Mouse (Mus musculus) hindbrain, embryonic 16.5 days (tissue): ENCODE results near the gene Iqgap2. TPM values are rescaled to one million over a fixed set of nuclear protein-coding genes. Genes with fewer than 3 reads are reported as not detected.

Experiments used
- ATAC-seq: fragments of 200-750 bp; cut with Nextera tagmentation; 2 replicates; pipeline ENCODE4 v1.8.0; 2017; ENCODE audit warnings: moderate TSS enrichment, moderate library complexity
- H3K27ac ChIP-seq: fragments of 300-500 bp; sonication (generic); 2 replicates; pipeline ENCODE4 v1.5.1; 2014; ENCODE audit warnings: low read depth, mild to moderate bottlenecking, control low read depth, low read length, moderate library complexity
- H3K27me3 ChIP-seq: fragments of 300-500 bp; sonication (generic); replicated peaks from 2 replicates; pipeline ENCODE4 v1.6.1; 2014; ENCODE audit warnings: low read length; ENCODE audit not compliant: control insufficient read depth, insufficient read depth
- H3K36me3 ChIP-seq: fragments of 300-500 bp; sonication (generic); 2 replicates; pipeline ENCODE4 v1.6.1; 2014; ENCODE audit warnings: mild to moderate bottlenecking, low read length, moderate library complexity, mixed read lengths; ENCODE audit not compliant: control insufficient read depth, insufficient read depth
- H3K4me1 ChIP-seq: fragments of 300-500 bp; sonication (generic); 2 replicates; pipeline ENCODE4 v1.6.1; 2014; ENCODE audit warnings: low read depth, low read length; ENCODE audit not compliant: control insufficient read depth, insufficient read depth
- H3K4me2 ChIP-seq: fragments of 300-500 bp; sonication (generic); 2 replicates; pipeline ENCODE4 v1.6.1; 2014; ENCODE audit warnings: mild to moderate bottlenecking, low read length, control low read depth, moderate library complexity
- H3K4me3 ChIP-seq: fragments of 300-500 bp; sonication (generic); 2 replicates; pipeline ENCODE4 v1.5.1; 2014; ENCODE audit warnings: mild to moderate bottlenecking, low read length, control low read depth, moderate library complexity
- H3K9ac ChIP-seq: fragments of 300-500 bp; sonication (generic); 2 replicates; pipeline ENCODE4 v1.6.1; 2014; ENCODE audit warnings: low read depth, mild to moderate bottlenecking, control low read depth, low read length, moderate library complexity
- H3K9me3 ChIP-seq: fragments of 300-500 bp; sonication (generic); 2 replicates; pipeline ENCODE4 v1.6.1; 2014; ENCODE audit warnings: mild to moderate bottlenecking, low read length, moderate library complexity; ENCODE audit not compliant: control insufficient read depth
- WGBS: fragments of 180-500 bp; shearing (Covaris S2); extraction: QIAGEN DNeasy Blood & Tissue Kit; methylation state at CpG from one replicate; pipeline ENCODE4 v1.1.7; 2014; 5-methylcytosine and 5-hydroxymethylcytosine counted together
- polyA plus RNA-seq: library from polyadenylated mRNA; unstranded; fragments of >200 nt; fragmentation: Nextera tagmentation; extraction: Ambion mirVana; gene quantifications from 2 replicates; pipeline ENCODE4 v1.2.1, GENCODE M21; 2015

The Iqgap2 gene
- polyA plus RNA-seq, 1 experiment from 2014 or later = 3.5 TPM

DNA sequence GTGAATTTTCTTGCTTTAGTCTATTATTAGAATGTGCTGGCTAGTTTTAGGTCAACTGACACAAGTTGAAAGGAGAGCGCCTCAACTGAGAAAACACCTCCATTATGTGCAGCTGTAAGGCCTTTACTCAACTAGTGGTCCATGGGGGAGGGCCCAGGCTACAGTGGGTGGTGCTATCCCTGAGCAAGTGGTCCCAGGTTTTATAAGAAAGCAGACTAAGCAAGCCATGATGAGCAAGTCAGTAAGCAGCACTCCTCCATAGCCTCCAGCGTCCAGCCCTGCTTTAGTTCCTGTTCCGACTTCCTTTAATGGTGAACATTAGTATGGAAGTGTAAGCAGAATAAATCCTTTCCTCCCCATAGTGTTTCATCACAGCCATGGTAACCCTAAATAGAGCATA is 11.0 kb upstream of the Iqgap2 start:
- H3K9ac ChIP-seq = no peak overlapping the region
- H3K27ac ChIP-seq = no peak overlapping the region
- no peaks in the 10 kb centered on the region for H3K27me3 ChIP-seq
- no peak overlapping the region for H3K4me3 ChIP-seq
- no peaks in the 10 kb centered on the region for H3K4me1 ChIP-seq
- H3K36me3 ChIP-seq = no peaks in the 10 kb centered on the region
- 92% methylated on average over 3 of the region's 3 CpGs for WGBS
- no peak overlapping the region for H3K4me2 ChIP-seq
- no peak for ATAC-seq
- no peaks in the 10 kb centered on the region for H3K9me3 ChIP-seq

DNA sequence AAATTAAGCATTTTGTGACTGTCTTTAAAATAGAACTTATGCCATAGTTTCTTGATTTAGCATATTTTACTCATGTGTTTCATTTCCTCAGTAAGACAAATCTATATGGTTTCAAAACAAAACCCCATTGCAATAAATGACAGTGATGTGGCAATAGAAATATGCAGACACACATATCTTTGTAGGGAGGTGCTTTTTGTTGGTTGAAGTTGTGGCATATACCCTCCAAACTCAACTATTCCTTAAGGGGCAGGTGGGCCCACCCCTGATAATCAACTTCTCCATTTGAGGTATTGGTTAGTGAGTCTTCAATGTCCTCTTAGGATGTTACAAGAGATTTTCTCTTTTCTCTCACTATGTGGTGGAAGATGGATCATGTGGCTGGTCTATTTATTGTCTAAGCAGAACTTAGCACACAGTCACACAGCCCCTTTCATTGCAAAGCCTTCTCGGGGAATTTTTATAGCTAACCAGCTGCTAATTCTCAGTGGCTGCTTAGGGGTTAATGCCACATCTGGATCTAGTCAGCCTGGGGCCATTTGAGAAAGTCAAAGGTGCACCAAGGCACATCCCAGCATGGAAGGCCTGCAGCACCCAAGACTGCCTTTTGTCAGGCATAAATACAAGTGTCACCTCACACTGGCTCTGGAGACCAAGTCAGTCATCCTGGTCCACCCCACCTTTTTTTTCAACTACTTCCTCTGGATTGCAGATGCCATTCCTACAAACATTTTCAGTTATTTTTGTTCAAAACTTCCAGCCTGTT is 8.3 kb upstream of the Iqgap2 start:
- 90% methylated on average over 1 of the region's 1 CpGs for WGBS
- H3K4me3 ChIP-seq = no peak overlapping the region
- no peaks in the 10 kb centered on the region for H3K4me1 ChIP-seq
- no peak overlapping the region for H3K9ac ChIP-seq
- H3K4me2 ChIP-seq = no peak overlapping the region
- no peak for ATAC-seq
- H3K27me3 ChIP-seq = no peaks in the 10 kb centered on the region
- H3K27ac ChIP-seq = no peak overlapping the region
- no peaks in the 10 kb centered on the region for H3K36me3 ChIP-seq
- no peaks in the 10 kb centered on the region for H3K9me3 ChIP-seq

DNA sequence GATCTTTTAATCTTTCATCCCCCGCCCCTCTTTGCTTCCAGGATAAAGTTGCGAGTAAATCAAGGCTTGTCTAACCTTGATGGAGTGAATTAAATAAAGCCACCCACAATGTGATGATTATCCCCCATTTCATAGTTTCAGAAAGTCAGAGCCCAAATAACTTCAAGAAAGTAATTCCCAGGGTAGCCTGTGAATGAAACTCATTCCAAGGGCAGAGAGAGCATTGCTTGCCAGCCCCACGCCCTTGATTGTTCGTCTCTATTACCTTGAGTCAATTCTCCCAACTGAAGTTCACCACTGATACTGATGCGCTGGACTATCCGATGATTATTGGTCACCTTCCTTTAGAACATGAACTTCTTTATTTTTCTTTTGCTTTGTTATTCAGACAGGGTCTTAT is 4.8 kb upstream of the Iqgap2 start:
- H3K27me3 ChIP-seq = no peaks in the 10 kb centered on the region
- H3K4me1 ChIP-seq = no peaks in the 10 kb centered on the region; the same call in 1 of the 2 replicates
- H3K4me2 ChIP-seq = no peak overlapping the region
- no peak overlapping the region for H3K9ac ChIP-seq
- no peak overlapping the region for H3K27ac ChIP-seq
- no peak for ATAC-seq
- H3K4me3 ChIP-seq = no peak overlapping the region
- H3K36me3 ChIP-seq = no peaks in the 10 kb centered on the region
- WGBS = 90% methylated on average over 6 of the region's 6 CpGs
- no peaks in the 10 kb centered on the region for H3K9me3 ChIP-seq

DNA sequence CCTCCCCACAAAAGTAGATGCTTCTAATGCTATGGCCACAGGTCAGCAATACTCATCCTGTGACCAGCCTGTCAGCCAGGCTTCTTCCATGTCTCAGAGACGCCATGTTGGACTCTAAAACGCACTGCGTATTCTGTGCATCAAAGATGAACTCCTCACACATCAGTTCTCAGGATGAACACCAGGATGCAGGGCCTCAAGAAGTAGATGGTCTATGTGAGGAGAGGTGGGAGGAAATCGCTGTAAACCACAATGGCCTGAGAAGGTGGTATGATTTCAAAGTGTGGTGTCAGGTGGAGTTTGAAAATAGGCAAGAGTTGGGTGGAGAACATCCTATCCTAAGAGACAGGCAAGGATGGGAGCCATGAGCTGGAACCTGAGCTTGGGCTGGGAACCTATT is 1.4 kb upstream of the Iqgap2 start:
- no peak overlapping the region for H3K27ac ChIP-seq
- no peaks in the 10 kb centered on the region for H3K36me3 ChIP-seq
- H3K4me1 ChIP-seq = peaks cover 9% of the 10 kb centered on the region
- 98% methylated on average over 4 of the region's 4 CpGs for WGBS
- H3K9ac ChIP-seq = no peak overlapping the region
- no peak overlapping the region for H3K4me3 ChIP-seq
- H3K4me2 ChIP-seq = no peak overlapping the region
- ATAC-seq = no peak
- 0 out of 2 replicates have a peak, but pooled peaks cover 2% of the 10 kb centered on the region for H3K27me3 ChIP-seq
- no peaks in the 10 kb centered on the region for H3K9me3 ChIP-seq

DNA sequence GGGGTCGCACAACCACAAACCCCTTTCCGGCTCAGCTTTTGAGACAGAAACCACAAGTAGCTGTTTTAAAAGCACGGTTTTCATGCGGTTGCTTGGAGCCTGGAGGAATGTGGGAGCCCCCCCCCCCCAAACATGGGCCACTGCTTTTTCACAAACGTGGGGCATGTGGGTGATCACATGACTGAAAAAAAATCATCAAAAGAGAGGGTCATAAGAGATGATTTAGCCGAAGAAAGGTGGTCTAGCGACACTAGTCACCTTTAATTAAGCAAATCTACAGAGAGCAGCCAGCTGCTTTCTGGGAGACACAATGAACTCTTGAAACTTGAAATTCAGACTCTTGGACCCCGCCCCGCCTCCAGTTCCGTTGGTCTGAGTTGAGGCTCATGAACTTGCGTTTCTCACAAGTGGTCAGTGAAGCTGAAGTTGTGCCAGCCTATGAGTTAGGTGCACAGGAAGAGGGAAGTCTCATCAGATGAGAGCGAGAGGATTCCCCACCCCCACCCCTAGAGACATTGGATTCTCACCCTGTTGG is 956 bp upstream of the Iqgap2 start:
- whole genome bisulfite sequencing = 21% methylated on average over 12 of the region's 12 CpGs
- Histone ChIP-seq H3K4me1 (peaks cover 9% of the 10 kb centered on the region), H3K9ac (peak overlapping the region; percentile 85), H3K9me3 (no peaks in the 10 kb centered on the region), H3K4me2 (peak overlapping the region; percentile 97), H3K4me3 (peak overlapping the region; percentile 83), H3K27ac (no peak overlapping the region), H3K36me3 (no peaks in the 10 kb centered on the region), H3K27me3 (0 out of 2 replicates have a peak, but pooled peaks cover 2% of the 10 kb centered on the region)
- no peak for ATAC-seq

DNA sequence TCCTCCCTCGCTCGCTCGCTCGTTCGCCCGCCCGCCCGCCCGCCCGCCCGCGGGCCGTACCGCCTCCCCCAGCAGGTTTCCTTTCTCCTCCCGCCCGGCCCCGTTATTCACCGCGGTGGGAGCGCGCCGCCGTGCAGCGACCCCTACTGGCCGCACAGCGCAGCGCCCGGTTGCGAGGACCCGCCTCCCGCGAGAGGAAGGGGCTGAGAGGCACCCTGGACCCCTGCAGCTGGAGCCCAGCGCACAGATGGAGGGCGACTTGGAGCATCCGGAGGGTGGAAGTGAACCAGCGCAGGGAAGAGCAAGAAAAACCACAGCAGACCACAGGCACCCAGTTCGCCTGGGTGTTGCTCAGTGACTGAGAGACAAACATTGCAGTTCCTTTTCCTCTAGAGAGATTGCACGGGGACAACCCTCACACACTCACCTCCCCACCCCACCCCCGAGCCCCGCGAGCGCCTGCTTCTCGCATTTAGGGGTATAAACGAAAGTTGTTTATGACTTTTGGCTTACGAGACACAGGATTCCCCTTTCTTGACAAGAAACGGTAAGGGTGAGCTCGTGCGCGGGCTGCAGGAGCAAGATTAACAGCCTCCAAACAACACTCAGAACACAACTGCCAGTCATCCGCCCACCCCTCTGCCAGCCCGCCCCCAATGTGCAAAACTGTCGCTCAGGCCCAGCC is 346 bp upstream of the Iqgap2 start:
- H3K4me3 ChIP-seq = peak overlapping the region; percentile 83
- H3K4me1 ChIP-seq = peaks cover 9% of the 10 kb centered on the region
- H3K36me3 ChIP-seq = no peaks in the 10 kb centered on the region
- H3K9ac ChIP-seq = peak overlapping the region; percentile 85
- peak overlapping the region; percentile 97 for H3K4me2 ChIP-seq
- peak overlapping the region; percentile 39 for H3K27ac ChIP-seq
- peak; percentile 91 for ATAC-seq
- H3K9me3 ChIP-seq = no peaks in the 10 kb centered on the region
- 0 out of 2 replicates have a peak, but pooled peaks cover 2% of the 10 kb centered on the region for H3K27me3 ChIP-seq
- under 1% methylated on average over 43 of the region's 52 CpGs for WGBS

DNA sequence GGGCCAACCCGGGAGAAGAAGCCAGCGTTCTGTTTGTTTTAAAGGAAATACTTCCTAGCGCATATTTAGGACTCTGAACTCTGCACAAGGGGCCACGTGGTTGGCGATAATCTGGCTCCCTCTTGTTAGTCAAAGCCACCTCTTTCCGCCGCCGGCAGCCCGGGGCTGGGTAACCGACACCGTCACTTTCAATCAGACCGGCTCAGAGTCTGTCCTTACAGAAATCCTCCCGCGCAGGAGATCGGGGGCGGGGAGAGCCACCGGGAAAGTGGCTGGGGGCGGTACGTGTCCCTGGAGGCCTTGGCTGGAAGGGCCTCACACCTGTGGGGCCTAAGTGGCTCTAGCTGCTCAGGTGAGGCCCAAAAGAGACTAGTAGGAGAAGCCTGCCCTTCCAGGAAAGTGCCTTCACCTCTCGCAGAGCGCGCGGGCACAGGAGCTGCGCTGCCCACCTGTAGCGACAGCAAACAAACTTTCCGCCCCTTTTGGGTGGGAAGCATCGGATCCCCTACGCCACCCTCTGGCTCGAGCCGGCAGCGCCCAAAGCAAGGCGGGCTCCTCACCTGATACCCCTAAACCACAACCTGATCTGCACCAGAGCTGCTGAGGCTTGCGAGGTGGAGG is 761 bp downstream of the Iqgap2 start:
- H3K4me3 ChIP-seq = peak overlapping the region; percentile 83
- 0 out of 2 replicates have a peak, but pooled peaks cover 2% of the 10 kb centered on the region for H3K27me3 ChIP-seq
- peak overlapping the region; percentile 97 for H3K4me2 ChIP-seq
- no peaks in the 10 kb centered on the region for H3K36me3 ChIP-seq
- ATAC-seq = peak; percentile 60
- H3K9ac ChIP-seq = peak overlapping the region; percentile 85
- under 1% methylated on average over 33 of the region's 33 CpGs for WGBS
- H3K9me3 ChIP-seq = no peaks in the 10 kb centered on the region
- H3K27ac ChIP-seq = no peak overlapping the region
- peaks cover 11% of the 10 kb centered on the region for H3K4me1 ChIP-seq

DNA sequence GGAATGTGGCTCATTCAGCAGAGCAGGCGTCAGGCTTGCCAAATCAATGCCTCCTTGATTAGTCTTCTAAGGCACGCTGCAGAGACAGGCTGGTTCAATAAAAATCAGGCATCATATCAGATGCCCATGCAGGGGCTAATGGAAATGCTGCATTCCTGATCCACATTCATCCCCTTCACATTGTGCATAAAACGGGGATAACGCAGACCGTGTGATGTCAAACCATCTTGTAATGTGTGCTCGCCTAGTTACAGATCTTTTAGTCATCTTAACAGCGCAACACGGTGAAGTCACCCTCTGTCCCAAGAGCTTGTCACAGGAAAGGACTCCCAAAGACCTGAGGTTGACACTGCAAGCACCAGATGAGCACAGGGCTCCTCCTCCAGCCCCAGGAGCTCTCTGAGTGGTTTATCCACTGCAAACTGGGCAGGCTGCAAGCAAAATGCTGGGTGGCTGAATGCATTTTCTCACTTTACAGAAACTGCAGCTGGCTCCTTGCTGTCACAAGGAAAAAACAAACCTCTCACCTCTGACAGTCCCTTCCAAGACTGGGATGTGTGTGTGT is 1.7 kb downstream of the Iqgap2 start:
- Histone ChIP-seq H3K4me3 (peak overlapping the region; percentile 11; the same call in 1 of the 2 replicates), H3K4me1 (peaks cover 11% of the 10 kb centered on the region), H3K36me3 (no peaks in the 10 kb centered on the region), H3K27me3 (0 out of 2 replicates have a peak, but pooled peaks cover 2% of the 10 kb centered on the region), H3K9me3 (no peaks in the 10 kb centered on the region), H3K9ac (no peak overlapping the region), H3K4me2 (peak overlapping the region; percentile 97), H3K27ac (no peak overlapping the region)
- WGBS = 21% methylated on average over 8 of the region's 8 CpGs
- ATAC-seq = no peak
